Mouse (Mus musculus): ENCODE measurements around the gene Olfr32. TPM values are rescaled to one million over a fixed set of nuclear protein-coding genes. Genes with fewer than 3 reads are reported as not detected.

Olfr32 gene
- total and polyA plus RNA-seq, 3 experiments = not detected

DNA sequence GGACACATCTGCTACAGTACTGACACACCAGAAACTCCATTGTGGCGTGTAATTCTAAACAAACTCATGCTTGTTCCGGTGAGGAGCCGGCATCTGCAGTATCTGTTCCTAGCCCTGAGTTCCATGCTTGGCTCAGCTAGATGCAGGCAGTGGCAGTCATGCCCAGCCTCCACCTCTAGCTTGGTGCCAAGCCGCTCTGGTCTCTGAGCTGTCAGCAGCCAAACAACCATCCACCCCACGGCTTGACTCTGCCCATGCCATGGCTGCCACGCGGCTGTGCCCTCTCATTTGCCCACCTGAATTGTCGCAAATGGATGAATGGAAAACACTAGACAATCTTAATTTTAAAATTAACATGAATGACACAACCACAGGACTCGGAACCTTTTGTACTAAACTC is 11.8 kb upstream of the Olfr32 start:
- Histone ChIP-seq H3K9ac (ENCODE audit: insufficient read depth, low read depth) (no peak overlapping the region), H3K4me3 (replicated peaks in 1 of 3; ENCODE audit: low read depth in 2 of 3, low read length in 2 of 3, poor library complexity in 1 of 3) (no peak overlapping the region), H3K36me3 (replicated peaks in 1 of 2; ENCODE audit: control insufficient read depth in 1 of 2, insufficient read depth in 1 of 2, low read length in 1 of 2) (no peaks in the 10 kb centered on the region), H3K4me2 (ENCODE audit: insufficient read depth, low read depth, poor library complexity, severe bottlenecking) (no peak overlapping the region), H3K27me3 (replicated peaks) (peaks cover 22% of the 10 kb centered on the region), H3K79me2 (replicated peaks; ENCODE audit: control insufficient read depth, extremely low read depth, insufficient read depth, poor library complexity, severe bottlenecking) (no peaks in the 10 kb centered on the region), H3K27ac (ENCODE audit: insufficient read depth, low read depth) (no peak overlapping the region), H3K4me1 (ENCODE audit: control insufficient read depth in 1 of 2, insufficient read depth in 2 of 2) (no peaks in the 10 kb centered on the region), H3K9me3 (replicated peaks; ENCODE audit: low read length) (no peaks in the 10 kb centered on the region)
- in situ Hi-C loops (cut with MboI; ENCODE audit: low pct_ligation_motif_present, low pct_unique_long_range_greater_than_20kb, low sequenced_read_pairs) = no loop called here
- dilution Hi-C loops (cut with MboI; ENCODE audit: extremely low pct_ligation_motif_present, extremely low pct_unique_long_range_greater_than_20kb, low sequenced_read_pairs) = no loop called here
- DNase-seq (ENCODE audit: extremely low read depth) = no peak
- no peak for TF ChIP-seq CTCF (conservative IDR thresholded peaks at IDR 0.05 in 1 of 2, IDR thresholded peaks at IDR 0.05 in 1 of 2; ENCODE audit: low read depth in 2 of 2, low read length in 2 of 2)
- no peak for TF ChIP-seq ELF1 (IDR thresholded peaks at IDR 0.05; ENCODE audit: low read depth, low read length)
- no peak for TF ChIP-seq RAD21 (IDR thresholded peaks at IDR 0.05; ENCODE audit: low read depth, low read length)
- no peak for TF ChIP-seq EP300 (IDR thresholded peaks at IDR 0.05; ENCODE audit: low read length)
- no peak for TF ChIP-seq ZNF384 (IDR thresholded peaks at IDR 0.05; ENCODE audit: low read depth, low read length)
- no peak for TF ChIP-seq RCOR1 (conservative IDR thresholded peaks at IDR 0.05; ENCODE audit: low read depth, low read length)

DNA sequence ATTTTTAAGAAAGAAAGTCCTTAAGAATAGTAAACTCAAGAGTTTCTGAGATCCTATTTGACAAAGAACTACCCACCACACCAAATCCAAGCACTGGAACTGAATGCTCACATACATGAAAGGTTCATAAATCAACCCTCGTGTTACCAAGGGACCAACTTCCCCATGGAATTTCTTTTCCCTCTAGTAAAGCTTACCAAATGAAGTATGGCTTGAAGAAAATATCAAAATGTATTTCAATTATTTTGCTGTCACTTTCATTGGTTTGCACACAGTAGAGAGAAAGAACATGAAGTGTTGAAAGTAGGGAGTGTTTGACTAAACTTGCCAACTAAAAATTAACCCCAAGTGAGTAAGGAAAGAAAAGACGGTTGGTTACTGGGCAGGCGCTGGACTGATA is 10.9 kb upstream of the Olfr32 start, which contains the start of gene Olfr1270:
Olfr1270 (minus strand) TSS at position 101 of the 400 bp plus-strand sequence.
- H3K27me3 ChIP-seq (replicated peaks) = peaks cover 22% of the 10 kb centered on the region
- no peak within 1 kb of the TSS for H3K27ac ChIP-seq (ENCODE audit: insufficient read depth, low read depth)
- H3K36me3 ChIP-seq (replicated peaks in 1 of 2; ENCODE audit: control insufficient read depth in 1 of 2, insufficient read depth in 1 of 2, low read length in 1 of 2) = no peaks in the 10 kb centered on the region
- H3K4me2 ChIP-seq (ENCODE audit: insufficient read depth, low read depth, poor library complexity, severe bottlenecking) = no peak within 1 kb of the TSS
- no peaks in the 10 kb centered on the region for H3K9me3 ChIP-seq (replicated peaks; ENCODE audit: low read length)
- no peak within 1 kb of the TSS for H3K9ac ChIP-seq (ENCODE audit: insufficient read depth, low read depth)
- dilution Hi-C loops (cut with MboI; ENCODE audit: extremely low pct_ligation_motif_present, extremely low pct_unique_long_range_greater_than_20kb, low sequenced_read_pairs) (no loop called here), in situ Hi-C loops (cut with MboI; ENCODE audit: low pct_ligation_motif_present, low pct_unique_long_range_greater_than_20kb, low sequenced_read_pairs) (no loop called here)
- TF ChIP-seq IRF4 (IDR thresholded peaks at IDR 0.05; ENCODE audit: low read depth, low read length) = no peak
- TF ChIP-seq POLR2A (IDR thresholded peaks at IDR 0.05; ENCODE audit: low read depth, low read length) = no peak
- no peaks in the 10 kb centered on the region for H3K79me2 ChIP-seq (replicated peaks; ENCODE audit: control insufficient read depth, extremely low read depth, insufficient read depth, poor library complexity, severe bottlenecking)
- no peaks in the 10 kb centered on the region for H3K4me1 ChIP-seq (ENCODE audit: control insufficient read depth in 1 of 2, insufficient read depth in 2 of 2)
- H3K4me3 ChIP-seq (replicated peaks in 1 of 3; ENCODE audit: low read depth in 2 of 3, low read length in 2 of 3, poor library complexity in 1 of 3) = no peak within 1 kb of the TSS
- DNase-seq (ENCODE audit: extremely low read depth) = no peak

DNA sequence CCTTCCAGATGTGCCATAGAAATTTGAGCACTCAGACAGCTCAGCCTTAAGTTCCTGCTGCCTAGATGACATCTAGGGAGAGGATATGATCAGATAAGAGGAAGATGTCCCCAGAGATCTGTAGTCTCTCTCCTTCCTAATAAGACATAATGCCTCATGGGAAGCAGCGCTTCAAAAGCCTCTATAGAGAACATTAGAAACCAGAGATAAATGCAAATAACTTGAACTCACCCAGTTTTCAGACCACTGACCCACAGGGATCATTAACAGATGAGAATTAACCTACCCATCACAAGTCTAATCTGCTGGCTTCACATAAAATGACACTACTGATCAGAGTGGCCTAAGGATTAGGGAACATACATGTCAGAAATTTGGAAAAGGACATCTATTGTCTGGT is 20.8 kb downstream of the Olfr32 start, which contains the start of gene Olfr1269:
Olfr1269 (minus strand) TSS at position 101 of the 400 bp plus-strand sequence.
- Histone ChIP-seq H3K27me3 (replicated peaks) (peaks cover 20% of the 10 kb centered on the region), H3K9ac (ENCODE audit: insufficient read depth, low read depth) (no peak within 1 kb of the TSS), H3K79me2 (replicated peaks; ENCODE audit: control insufficient read depth, extremely low read depth, insufficient read depth, poor library complexity, severe bottlenecking) (no peaks in the 10 kb centered on the region), H3K36me3 (replicated peaks in 1 of 2; ENCODE audit: control insufficient read depth in 1 of 2, insufficient read depth in 1 of 2, low read length in 1 of 2) (no peaks in the 10 kb centered on the region), H3K4me2 (ENCODE audit: insufficient read depth, low read depth, poor library complexity, severe bottlenecking) (no peak within 1 kb of the TSS), H3K27ac (ENCODE audit: insufficient read depth, low read depth) (no peak within 1 kb of the TSS), H3K9me3 (replicated peaks; ENCODE audit: low read length) (no peaks in the 10 kb centered on the region), H3K4me3 (replicated peaks in 1 of 3; ENCODE audit: low read depth in 2 of 3, low read length in 2 of 3, poor library complexity in 1 of 3) (no peak within 1 kb of the TSS), H3K4me1 (ENCODE audit: control insufficient read depth in 1 of 2, insufficient read depth in 2 of 2) (no peaks in the 10 kb centered on the region)
- DNase-seq (ENCODE audit: extremely low read depth) = no peak
- in situ Hi-C loops (cut with MboI; ENCODE audit: low pct_ligation_motif_present, low pct_unique_long_range_greater_than_20kb, low sequenced_read_pairs) = no loop called here
- no peak for TF ChIP-seq JUN (IDR thresholded peaks at IDR 0.05; ENCODE audit: insufficient read depth, low read depth, low read length)
- TF ChIP-seq MEF2A (IDR thresholded peaks at IDR 0.05; ENCODE audit: borderline replicate concordance, low read depth, low read length) = no peak
- no peak for TF ChIP-seq ETS1 (conservative IDR thresholded peaks at IDR 0.05; ENCODE audit: low read depth, low read length)
- TF ChIP-seq RAD21 (IDR thresholded peaks at IDR 0.05; ENCODE audit: low read depth, low read length) = no peak
- TF ChIP-seq IRF4 (IDR thresholded peaks at IDR 0.05; ENCODE audit: low read depth, low read length) = no peak
- TF ChIP-seq ZMIZ1 (IDR thresholded peaks at IDR 0.05; ENCODE audit: low read depth, low read length) = no peak
- dilution Hi-C loops (cut with MboI; ENCODE audit: extremely low pct_ligation_motif_present, extremely low pct_unique_long_range_greater_than_20kb, low sequenced_read_pairs) = no loop called here

Other genes with a start within 250 kb of the Olfr32 start
- not detected in 2 replicates for gene Olfr1258, start 215.0 kb downstream of the Olfr32 start, total RNA-seq (2012; rRNA removed)
- gene Olfr1258, start 215.0 kb downstream of the Olfr32 start, total RNA-seq (2014; rRNA removed) = not detected in 2 replicates
- not detected in 2 replicates for gene Olfr1258, start 215.0 kb downstream of the Olfr32 start, polyA plus RNA-seq (2012; ENCODE audit: insufficient read length, low read depth)
- 0.21 and 0.34 TPM in 2 replicates for gene Olfr1259, start 193.6 kb downstream of the Olfr32 start, total RNA-seq (2012; rRNA removed)
- not detected in 2 replicates for gene Olfr1259, start 193.6 kb downstream of the Olfr32 start, total RNA-seq (2014; rRNA removed)
- not detected in 2 replicates for gene Olfr1259, start 193.6 kb downstream of the Olfr32 start, polyA plus RNA-seq (2012; ENCODE audit: insufficient read length, low read depth)
- not detected in 2 replicates for gene Olfr1260, start 168.0 kb downstream of the Olfr32 start, total RNA-seq (2012; rRNA removed)
- not detected in 2 replicates for gene Olfr1260, start 168.0 kb downstream of the Olfr32 start, total RNA-seq (2014; rRNA removed)
- not detected in 2 replicates for gene Olfr1260, start 168.0 kb downstream of the Olfr32 start, polyA plus RNA-seq (2012; ENCODE audit: insufficient read length, low read depth)
- not detected in 2 replicates for gene Olfr1261, start 151.1 kb downstream of the Olfr32 start, total RNA-seq (2012; rRNA removed)
- gene Olfr1261, start 151.1 kb downstream of the Olfr32 start, total RNA-seq (2014; rRNA removed) = not detected in 2 replicates
- not detected in 2 replicates for gene Olfr1261, start 151.1 kb downstream of the Olfr32 start, polyA plus RNA-seq (2012; ENCODE audit: insufficient read length, low read depth)
- not detected in 2 replicates for gene Olfr1262, start 142.2 kb downstream of the Olfr32 start, total RNA-seq (2012; rRNA removed)
- gene Olfr1262, start 142.2 kb downstream of the Olfr32 start, total RNA-seq (2014; rRNA removed) = not detected in 2 replicates
- not detected in 2 replicates for gene Olfr1262, start 142.2 kb downstream of the Olfr32 start, polyA plus RNA-seq (2012; ENCODE audit: insufficient read length, low read depth)
- gene Olfr1263, start 130.2 kb downstream of the Olfr32 start, total RNA-seq (2012; rRNA removed) = not detected in 2 replicates
- not detected in 2 replicates for gene Olfr1263, start 130.2 kb downstream of the Olfr32 start, total RNA-seq (2014; rRNA removed)
- gene Olfr1263, start 130.2 kb downstream of the Olfr32 start, polyA plus RNA-seq (2012; ENCODE audit: insufficient read length, low read depth) = not detected in 2 replicates
- gene Olfr1264, start 116.7 kb downstream of the Olfr32 start, total RNA-seq (2012; rRNA removed) = not detected in 2 replicates
- not detected in 2 replicates for gene Olfr1264, start 116.7 kb downstream of the Olfr32 start, total RNA-seq (2014; rRNA removed)
- not detected in 2 replicates for gene Olfr1264, start 116.7 kb downstream of the Olfr32 start, polyA plus RNA-seq (2012; ENCODE audit: insufficient read length, low read depth)
- not detected in 2 replicates for gene Olfr1265, start 107.0 kb downstream of the Olfr32 start, total RNA-seq (2012; rRNA removed)
- gene Olfr1265, start 107.0 kb downstream of the Olfr32 start, total RNA-seq (2014; rRNA removed) = not detected in 2 replicates
- not detected in 2 replicates for gene Olfr1265, start 107.0 kb downstream of the Olfr32 start, polyA plus RNA-seq (2012; ENCODE audit: insufficient read length, low read depth)
- gene Olfr140, start 78.7 kb downstream of the Olfr32 start, total RNA-seq (2012; rRNA removed) = not detected in 2 replicates
- gene Olfr140, start 78.7 kb downstream of the Olfr32 start, total RNA-seq (2014; rRNA removed) = not detected in 2 replicates
- gene Olfr140, start 78.7 kb downstream of the Olfr32 start, polyA plus RNA-seq (2012; ENCODE audit: insufficient read length, low read depth) = not detected in 2 replicates
- not detected in 2 replicates for gene Olfr1269, start 20.9 kb downstream of the Olfr32 start, total RNA-seq (2012; rRNA removed)
- not detected in 2 replicates for gene Olfr1269, start 20.9 kb downstream of the Olfr32 start, total RNA-seq (2014; rRNA removed)
- gene Olfr1269, start 20.9 kb downstream of the Olfr32 start, polyA plus RNA-seq (2012; ENCODE audit: insufficient read length, low read depth) = not detected in 2 replicates
- not detected in 2 replicates for gene Olfr1270, start 10.8 kb upstream of the Olfr32 start, total RNA-seq (2012; rRNA removed)
- not detected in 2 replicates for gene Olfr1270, start 10.8 kb upstream of the Olfr32 start, total RNA-seq (2014; rRNA removed)
- gene Olfr1270, start 10.8 kb upstream of the Olfr32 start, polyA plus RNA-seq (2012; ENCODE audit: insufficient read length, low read depth) = not detected in 2 replicates
- gene Olfr1506, start 82.2 kb upstream of the Olfr32 start, total RNA-seq (2012; rRNA removed) = not detected in 2 replicates
- gene Olfr1506, start 82.2 kb upstream of the Olfr32 start, total RNA-seq (2014; rRNA removed) = not detected in 2 replicates
- not detected in 2 replicates for gene Olfr1506, start 82.2 kb upstream of the Olfr32 start, polyA plus RNA-seq (2012; ENCODE audit: insufficient read length, low read depth)
- gene Olfr142, start 115.3 kb upstream of the Olfr32 start, total RNA-seq (2012; rRNA removed) = not detected in 2 replicates
- gene Olfr142, start 115.3 kb upstream of the Olfr32 start, total RNA-seq (2014; rRNA removed) = not detected in 2 replicates
- gene Olfr142, start 115.3 kb upstream of the Olfr32 start, polyA plus RNA-seq (2012; ENCODE audit: insufficient read length, low read depth) = not detected in 2 replicates
- gene Olfr1271, start 128.7 kb upstream of the Olfr32 start, total RNA-seq (2012; rRNA removed) = not detected in 2 replicates
- gene Olfr1271, start 128.7 kb upstream of the Olfr32 start, total RNA-seq (2014; rRNA removed) = not detected in 2 replicates
- gene Olfr1271, start 128.7 kb upstream of the Olfr32 start, polyA plus RNA-seq (2012; ENCODE audit: insufficient read length, low read depth) = not detected in 2 replicates
- not detected in 2 replicates for gene Olfr1272, start 150.5 kb upstream of the Olfr32 start, total RNA-seq (2012; rRNA removed)
- not detected in 2 replicates for gene Olfr1272, start 150.5 kb upstream of the Olfr32 start, total RNA-seq (2014; rRNA removed)
- gene Olfr1272, start 150.5 kb upstream of the Olfr32 start, polyA plus RNA-seq (2012; ENCODE audit: insufficient read length, low read depth) = not detected in 2 replicates
- not detected in 2 replicates for gene Gm13769, start 179.9 kb upstream of the Olfr32 start, total RNA-seq (2012; rRNA removed)
- not detected in 2 replicates for gene Gm13769, start 179.9 kb upstream of the Olfr32 start, total RNA-seq (2014; rRNA removed)
- gene Gm13769, start 179.9 kb upstream of the Olfr32 start, polyA plus RNA-seq (2012; ENCODE audit: insufficient read length, low read depth) = not detected in 2 replicates

Measured in CH12.LX (cell line).